Mouse (Mus musculus) CH12.LX (cell line): ENCODE measurements around the gene Col25a1.

ENCODE experiments used
- CTCF ChIP-seq, 2 experiments: IDR thresholded peaks in 1 of 2; conservative IDR thresholded peaks in 1 of 2; 2 replicates each; pipeline ENCODE4 v1.5.1; 2011 to 2012; ENCODE audit warnings: low read depth in 2 of 2, low read length in 2 of 2, improper control_type of control experiment in 1 of 2, inconsistent platforms in 1 of 2, mild to moderate bottlenecking in 1 of 2, moderate library complexity in 1 of 2
- EP300 ChIP-seq: IDR thresholded peaks from 2 replicates; pipeline ENCODE4 v1.6.1; 2011; ENCODE audit warnings: low read length, improper control_type of control experiment
- TCF12 ChIP-seq: IDR thresholded peaks from 2 replicates; pipeline ENCODE4 v1.6.1; 2014; ENCODE audit warnings: low read depth, mild to moderate bottlenecking, inconsistent platforms, low read length, improper control_type of control experiment

- TF ChIP-seq CTCF (conservative IDR thresholded peaks at IDR 0.05 in 1 of 2, IDR thresholded peaks at IDR 0.05 in 1 of 2; ENCODE audit: low read depth in 2 of 2, low read length in 2 of 2): no peak
- TF ChIP-seq TCF12: no peak
- no peak for TF ChIP-seq EP300
Measured at GRCm38 (mm10) chr3:130270509-130270908, 139.2 kb downstream of the Col25a1 start.
